Mouse (Mus musculus) stomach, adult 2 months (tissue): Measurements from ENCODE around the gene Npcd. TPM values are rescaled to one million over a fixed set of nuclear protein-coding genes. Genes with fewer than 3 reads are reported as not detected.

ENCODE experiments used
- polyA plus RNA-seq: library from polyadenylated mRNA; depleted of rRNA; stranded (reverse); fragments of >200 nt; gene quantifications from 2 replicates; pipeline ENCODE4 v1.2.3, GENCODE M21; 2012; rRNA removed

Gene Npcd
- polyA plus RNA-seq, result 0.76 TPM in 1 of 2 replicates, not detected in the other

DNA sequence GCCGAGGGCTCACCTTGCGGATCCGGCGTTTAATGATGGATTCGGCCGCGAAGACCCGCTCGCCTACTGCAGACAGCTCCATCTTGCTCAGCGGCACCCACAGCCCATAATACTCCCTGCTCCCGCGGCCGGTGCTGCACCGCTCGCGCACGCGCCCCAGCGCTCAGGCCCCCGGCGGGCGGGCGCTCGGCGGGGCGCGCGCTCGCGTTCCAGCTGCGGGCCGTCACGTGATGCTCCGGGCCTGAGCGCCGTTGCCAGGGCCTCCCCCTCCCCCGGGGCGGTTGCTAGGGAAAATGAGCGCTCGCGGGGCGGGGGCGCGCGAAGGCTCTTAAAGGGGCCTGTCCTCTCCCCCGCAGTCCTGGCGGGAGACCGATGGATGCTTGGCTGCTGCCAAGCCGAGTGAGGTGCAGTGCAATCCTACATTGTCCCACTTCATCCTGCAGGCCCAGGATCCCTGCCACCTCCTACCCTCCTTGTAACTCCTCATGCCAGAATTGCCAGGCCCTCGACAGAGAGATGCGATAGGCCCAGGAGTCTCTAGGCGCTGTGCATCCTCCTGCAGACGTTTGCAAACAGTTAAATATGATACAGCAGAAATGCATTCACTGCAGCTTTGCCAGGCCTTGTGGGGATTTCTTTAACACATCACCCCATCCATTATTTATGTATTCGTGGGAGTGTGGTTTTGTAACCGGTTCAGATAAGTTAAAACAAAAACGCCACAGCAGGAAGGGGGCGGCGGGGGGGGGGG is at the start of gene Npcd, which contains the start of gene Cbx6:
Gene Npcd, minus strand, starts transcription at position 108 of the 751 bp plus-strand sequence.
Gene Cbx6, minus strand, starts transcription at position 559 of the 751 bp plus-strand sequence.

DNA sequence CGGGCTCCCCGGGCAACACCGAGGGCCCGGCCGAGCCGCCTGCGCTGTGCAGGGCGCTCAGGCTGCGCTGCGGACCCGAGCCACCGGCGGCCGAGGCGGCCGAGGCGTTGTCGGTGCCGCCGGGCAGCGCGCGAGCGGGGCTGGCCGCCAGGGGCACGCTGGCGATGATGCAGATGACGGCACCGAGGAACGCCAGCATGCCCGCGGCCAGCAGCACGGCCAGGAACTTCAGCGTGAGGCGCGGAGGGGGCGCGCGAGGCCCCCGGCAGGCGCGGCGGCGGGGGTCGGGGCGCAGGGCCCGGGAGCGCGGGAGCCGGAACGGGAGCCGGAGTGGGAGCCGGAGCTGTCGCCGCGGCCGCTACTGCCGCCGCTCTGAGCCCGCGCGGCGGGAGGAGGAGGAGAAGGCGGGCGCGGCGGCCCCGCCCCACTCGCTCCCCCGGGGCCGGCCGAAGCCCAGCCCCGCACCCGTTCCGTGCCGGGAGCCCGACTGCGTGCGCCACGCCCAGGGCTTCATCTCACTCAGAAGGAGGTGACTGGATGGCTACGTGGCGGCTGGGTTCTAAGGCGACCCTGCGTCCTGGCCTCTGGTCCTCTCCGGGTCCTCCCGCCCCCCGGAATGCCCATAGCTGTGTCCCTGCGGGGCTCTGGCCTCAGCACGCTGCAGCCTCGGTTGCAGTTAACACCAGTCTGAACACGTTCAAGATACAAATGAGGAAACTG is 29.5 kb downstream of the Npcd start, which contains the start of gene Nptxr:
Gene Nptxr, minus strand, starts transcription at position 415 of the 720 bp plus-strand sequence.

DNA sequence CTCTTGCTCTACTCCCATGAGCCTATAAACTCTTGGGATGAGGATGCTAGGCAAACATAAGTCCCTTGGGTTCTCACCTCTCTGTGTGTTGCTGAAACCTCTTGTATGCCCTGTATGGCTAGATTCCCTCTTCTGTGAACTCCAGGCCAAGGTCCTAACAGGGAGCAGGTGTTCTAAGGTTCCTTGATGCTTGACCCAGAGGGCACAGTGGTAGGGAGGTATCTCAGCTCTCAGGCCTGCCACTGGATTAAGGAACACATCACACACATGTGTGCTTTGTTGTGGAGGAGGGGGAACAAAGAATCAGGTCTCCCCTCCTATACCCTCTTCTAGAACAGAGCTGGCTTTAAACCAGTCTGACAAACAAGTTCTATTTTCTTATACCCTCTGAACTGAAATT is 56.3 kb downstream of the Npcd start, which contains the start of gene Dnal4:
Gene Dnal4, minus strand, starts transcription at position 101 of the 400 bp plus-strand sequence.

DNA sequence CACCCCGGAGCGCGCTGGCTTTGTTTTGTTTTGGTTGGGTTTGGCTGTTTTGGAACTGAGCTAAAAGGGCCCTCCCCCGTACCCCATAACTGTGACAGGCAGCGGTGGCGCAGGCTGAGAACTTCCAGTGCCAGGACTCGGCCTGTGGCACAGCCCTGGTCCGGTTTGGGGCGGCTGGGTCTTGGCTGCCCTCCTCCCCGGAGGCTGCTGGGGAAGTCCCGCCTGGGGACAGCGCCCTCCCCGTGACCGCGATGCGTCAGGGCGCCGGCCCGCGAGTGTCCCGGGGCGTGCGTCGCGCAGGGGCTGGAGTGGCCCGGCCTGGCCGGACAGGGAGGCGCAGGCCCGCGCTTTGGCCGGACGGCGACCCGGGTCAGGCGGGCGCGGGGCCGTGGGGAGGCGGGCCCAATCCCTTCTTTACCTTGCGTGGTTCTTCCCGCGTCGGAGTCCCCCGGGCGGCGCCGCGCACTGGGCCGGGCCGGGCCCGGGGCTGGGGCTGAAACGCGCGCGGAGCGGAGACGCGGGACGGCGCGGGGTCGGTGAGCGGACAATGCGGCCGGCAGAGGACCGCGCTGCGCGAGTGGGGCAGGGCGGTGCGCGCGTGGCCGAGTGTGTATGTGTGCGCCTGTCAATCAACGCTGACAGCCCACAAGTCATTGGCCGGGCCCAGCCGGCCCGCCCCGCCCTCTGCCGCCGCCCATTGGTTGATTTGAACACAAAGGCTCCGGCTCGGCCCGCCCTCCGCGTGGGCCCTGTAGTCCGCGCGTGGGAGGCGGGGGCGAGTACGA is 91.9 kb downstream of the Npcd start, which contains the start of gene Sun2:
Gene Sun2, minus strand, starts transcription at position 616 of the 785 bp plus-strand sequence.

Other genes with a start within 250 kb of the Npcd start
- not detected in 2 replicates for gene Dmc1, start 229.1 kb downstream of the Npcd start, polyA plus RNA-seq
- 0.52 TPM in 1 of 2 replicates, not detected in the other for gene Fam227a, start 175.3 kb downstream of the Npcd start, polyA plus RNA-seq
- 6.2 and 6.5 TPM in 2 replicates for gene Cby1, start 175.0 kb downstream of the Npcd start, polyA plus RNA-seq
- gene Tomm22, start 163.4 kb downstream of the Npcd start, polyA plus RNA-seq, result 9.1 and 14.6 TPM in 2 replicates
- gene Josd1, start 146.3 kb downstream of the Npcd start, polyA plus RNA-seq, result 11.1 and 15.2 TPM in 2 replicates
- gene Gtpbp1, start 143.4 kb downstream of the Npcd start, polyA plus RNA-seq, result 15.7 and 19.2 TPM in 2 replicates
- gene Sun2, start 91.7 kb downstream of the Npcd start, polyA plus RNA-seq, result 29.7 and 33.0 TPM in 2 replicates
- gene Dnal4, start 56.4 kb downstream of the Npcd start, polyA plus RNA-seq, result 20.3 and 22.8 TPM in 2 replicates
- 2.7 and 2.9 TPM in 2 replicates for gene Nptxr, start 29.5 kb downstream of the Npcd start, polyA plus RNA-seq
- 27.2 and 29.3 TPM in 2 replicates for gene Cbx6, start 451 bp upstream of the Npcd start, polyA plus RNA-seq
- gene Apobec3, start 57.4 kb upstream of the Npcd start, polyA plus RNA-seq, result 5.1 and 8.7 TPM in 2 replicates
- 13.7 and 24.7 TPM in 2 replicates for gene Cbx7, start 136.9 kb upstream of the Npcd start, polyA plus RNA-seq
- 15.7 and 20.9 TPM in 2 replicates for gene Pdgfb, start 180.7 kb upstream of the Npcd start, polyA plus RNA-seq